Mouse (Mus musculus) mouse embryonic stem cell (cell line): ENCODE data around the gene Cenpv.

ENCODE experiments used
- in situ Hi-C, 2 experiments: fragments of 300-500 bp; cut with MboI; formaldehyde crosslinking; loops; 1 replicate in 1 of 2; 3 replicates in 1 of 2; pipeline ENCODE4 v1.14.3; 2019 to 2020; ENCODE audit warnings: low sequenced_read_pairs in 2 of 2, low pct_unique_long_range_greater_than_20kb in 1 of 2, mixed read lengths in 1 of 2; ENCODE audit not compliant: unreplicated experiment in 1 of 2

The Cenpv gene

DNA sequence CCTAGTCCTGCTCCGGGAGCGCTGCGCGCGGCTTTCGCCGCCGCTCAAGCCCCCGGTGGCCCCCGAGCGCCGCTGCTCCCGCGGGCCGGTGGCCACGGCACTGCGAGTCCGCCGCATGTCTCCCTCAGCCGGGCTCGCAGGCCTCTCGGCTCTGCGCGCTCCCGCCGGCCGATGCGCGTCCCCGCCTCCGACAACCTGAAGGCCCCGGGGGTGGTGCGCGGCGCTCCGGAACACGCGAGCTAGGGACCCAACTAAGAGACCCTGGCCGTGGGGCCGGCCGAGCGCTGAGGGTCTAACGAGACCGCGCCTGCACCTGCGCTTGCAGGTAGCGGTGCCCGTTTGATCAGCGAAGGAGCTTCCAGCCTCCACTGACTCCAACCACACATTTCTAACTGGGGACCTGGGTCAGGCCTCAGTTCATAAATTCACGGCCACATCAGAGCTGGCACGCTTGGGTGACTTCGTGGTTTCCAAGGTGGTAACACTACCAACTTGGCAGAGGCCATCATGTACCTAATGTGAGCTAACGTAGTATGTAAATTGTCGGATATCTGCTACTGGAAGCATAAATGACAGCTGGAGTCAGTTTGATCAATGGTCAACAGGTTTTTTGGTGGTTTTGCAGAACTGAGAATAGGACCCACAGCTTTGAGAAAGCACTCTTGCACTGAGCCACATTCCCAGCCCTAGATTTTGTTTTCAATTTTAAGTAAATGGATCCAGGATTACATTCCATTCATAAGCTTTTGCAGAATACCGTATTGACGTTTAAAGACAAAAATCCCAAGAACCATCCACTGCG is at the start of gene Cenpv:
Cenpv (minus strand) TSS at position 173 of the 802 bp plus-strand sequence.
- in situ Hi-C loops = no loop called here

DNA sequence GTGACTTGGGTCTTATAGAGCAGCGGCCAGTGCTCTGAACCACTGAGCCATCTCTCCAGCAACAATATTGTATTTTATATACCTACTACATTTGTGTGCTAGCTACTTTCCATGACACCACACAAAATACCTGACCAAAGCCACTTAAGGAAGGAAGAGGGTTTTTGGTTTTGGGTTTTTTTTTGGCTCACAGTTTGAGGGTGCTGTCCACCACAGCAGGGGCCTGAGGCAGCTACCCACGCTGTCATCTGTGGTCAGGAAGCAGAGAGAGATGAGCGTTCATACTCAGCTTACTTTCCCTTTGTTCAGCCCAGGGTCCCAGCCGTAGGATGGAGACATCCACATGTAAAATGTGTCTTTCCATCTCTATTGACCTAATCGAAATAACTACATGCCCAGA is 48.0 kb upstream of the Cenpv start:
- in situ Hi-C loops = no loop called here

DNA sequence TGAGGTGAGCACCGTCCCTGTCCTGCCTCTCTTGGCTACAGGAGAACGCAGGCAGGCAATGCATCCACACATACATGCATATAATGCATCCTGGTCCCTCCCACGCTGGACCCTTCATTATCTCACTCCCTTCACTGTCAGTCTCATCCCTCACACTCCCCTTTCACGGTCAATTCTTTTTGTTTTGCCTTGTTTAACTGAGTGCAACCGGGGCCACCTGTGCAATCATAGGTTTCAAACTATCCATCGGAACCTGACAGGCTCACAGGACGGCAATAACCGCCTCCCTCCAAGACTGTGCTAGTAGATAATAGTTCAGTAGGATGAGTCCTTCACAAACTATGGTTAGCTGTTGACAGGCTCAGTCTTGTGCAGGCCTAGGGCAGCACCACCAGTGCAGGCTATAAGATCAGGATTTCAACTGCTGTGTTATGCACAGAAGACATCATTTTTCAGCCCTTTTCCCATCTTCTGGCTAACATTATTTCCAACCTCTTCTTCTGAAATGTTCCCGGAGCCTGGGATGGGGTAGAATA is 45.7 kb upstream of the Cenpv start:
- in situ Hi-C loops = no loop called here

DNA sequence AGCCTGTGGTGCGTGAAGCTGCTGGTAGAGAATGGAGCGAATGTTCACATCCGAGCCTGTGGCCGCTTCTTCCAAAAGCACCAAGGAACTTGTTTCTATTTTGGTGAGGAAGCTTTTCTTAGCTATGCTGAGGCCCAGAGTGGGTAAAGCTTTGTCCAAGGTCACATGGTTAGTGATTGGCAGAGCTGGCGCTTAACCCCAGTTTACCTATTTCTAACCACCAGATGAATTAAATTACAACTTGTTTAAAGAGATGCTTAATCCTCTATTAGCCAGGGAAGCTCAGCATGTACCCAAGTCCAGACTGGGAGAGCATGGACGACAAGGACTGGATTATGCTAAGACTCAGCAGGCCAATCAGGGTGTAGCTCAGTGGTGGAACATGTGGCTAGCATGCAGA is 44.0 kb upstream of the Cenpv start:
- in situ Hi-C loops = no loop called here

DNA sequence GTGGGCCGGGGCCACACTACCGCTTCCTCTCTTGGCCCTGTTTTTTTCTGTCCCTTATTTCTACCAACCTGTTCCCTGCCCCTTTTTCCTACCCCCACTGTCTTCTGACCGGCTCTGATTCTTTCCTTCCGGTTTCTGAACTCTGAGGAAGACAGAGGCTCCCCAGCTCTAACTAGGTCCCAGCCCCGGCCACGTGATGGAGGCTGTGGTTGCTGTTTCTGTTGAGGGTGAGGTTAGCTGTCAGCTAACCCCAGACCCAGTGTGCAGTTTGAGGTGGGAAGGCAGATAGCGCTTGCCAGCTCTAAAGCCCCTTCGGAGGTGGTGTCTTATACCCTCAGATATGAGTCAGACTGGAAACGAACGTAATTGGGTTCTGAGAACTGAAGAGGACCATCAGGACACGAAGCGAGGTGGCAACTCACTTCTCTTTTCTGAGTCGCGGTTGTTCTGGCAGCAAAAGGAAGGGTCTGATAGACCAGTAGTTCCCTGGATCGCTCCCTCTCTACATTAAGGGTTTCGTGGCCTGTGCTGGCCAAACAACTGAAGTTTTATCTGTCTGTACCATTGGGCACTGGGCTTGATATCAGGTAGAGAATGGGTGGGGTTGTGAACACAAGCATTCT is 37.6 kb upstream of the Cenpv start:
- in situ Hi-C loops = no loop called here

DNA sequence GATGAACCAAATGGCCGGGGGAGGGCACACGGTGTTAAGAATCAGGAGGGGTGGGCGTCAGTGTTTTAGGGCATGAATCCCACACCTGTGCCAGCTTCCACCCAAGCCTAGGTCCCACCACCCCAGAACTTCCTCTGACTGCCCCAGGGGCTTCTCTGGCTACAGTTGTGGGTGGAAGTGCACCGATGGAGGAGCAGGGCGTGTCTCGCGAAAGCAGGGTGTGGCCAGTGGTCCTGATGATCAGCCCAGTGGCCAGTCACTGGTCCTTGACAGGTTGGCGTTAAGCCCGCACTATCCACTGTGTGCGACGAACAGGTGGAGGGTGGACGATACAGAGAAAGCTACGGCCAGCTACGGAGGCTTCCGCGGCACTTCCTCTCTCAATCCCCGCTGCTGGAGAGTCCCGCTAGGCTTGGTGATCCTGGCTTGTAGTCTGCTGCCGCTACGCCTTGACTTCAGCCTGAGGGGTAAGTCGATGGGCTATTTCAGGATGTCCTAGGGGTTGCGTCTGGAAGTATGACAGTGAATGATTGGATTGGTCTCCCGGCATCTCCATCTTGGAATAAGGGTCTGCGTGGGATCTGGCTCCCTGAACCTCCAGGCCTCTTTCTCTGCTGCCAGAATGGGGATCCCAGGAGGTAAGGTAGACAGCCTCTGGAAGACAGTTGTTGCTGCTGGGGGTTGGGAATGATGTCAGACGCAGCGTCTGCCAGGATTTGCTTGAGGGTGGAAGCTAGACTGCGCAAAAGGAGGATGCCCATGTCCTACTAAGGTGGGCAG is 36.8 kb upstream of the Cenpv start:
- in situ Hi-C loops = no loop called here

DNA sequence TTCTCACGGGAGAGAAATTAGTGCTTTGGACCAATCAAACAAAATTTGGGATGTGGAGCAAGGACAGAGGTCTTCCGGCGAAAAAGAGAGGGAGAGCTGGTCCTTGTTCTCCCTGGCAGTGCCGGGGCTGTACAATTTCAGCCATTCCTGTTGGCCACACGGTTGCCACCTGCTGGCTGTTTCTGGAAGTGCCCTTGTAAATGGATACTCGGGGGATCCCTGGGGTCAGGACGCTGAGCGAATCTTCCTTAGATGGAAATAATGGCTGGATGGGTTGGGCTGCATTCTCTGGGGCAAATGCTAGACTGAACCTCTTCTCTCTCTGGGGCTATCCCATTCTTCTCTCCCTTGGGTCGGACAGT is 36.2 kb upstream of the Cenpv start:
- in situ Hi-C loops = no loop called here

DNA sequence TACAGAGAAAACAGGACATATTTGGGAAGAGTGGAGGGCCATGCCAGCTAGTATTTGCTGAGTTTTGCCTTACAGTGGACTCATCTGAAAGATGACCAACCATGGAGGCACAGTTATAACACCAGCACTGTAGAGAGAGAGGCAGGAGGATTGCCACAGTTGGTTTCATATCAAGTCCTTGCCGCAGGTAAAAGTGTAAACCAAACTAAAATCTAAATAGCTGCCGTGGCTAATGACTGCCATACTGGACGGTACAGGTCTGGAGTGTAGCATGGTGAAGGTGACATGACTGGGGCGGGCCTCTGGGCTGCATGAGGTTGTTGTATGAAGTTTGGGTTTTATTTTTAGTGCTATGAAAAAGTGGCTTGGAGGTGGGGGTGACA is 35.6 kb upstream of the Cenpv start:
- in situ Hi-C loops = no loop called here

DNA sequence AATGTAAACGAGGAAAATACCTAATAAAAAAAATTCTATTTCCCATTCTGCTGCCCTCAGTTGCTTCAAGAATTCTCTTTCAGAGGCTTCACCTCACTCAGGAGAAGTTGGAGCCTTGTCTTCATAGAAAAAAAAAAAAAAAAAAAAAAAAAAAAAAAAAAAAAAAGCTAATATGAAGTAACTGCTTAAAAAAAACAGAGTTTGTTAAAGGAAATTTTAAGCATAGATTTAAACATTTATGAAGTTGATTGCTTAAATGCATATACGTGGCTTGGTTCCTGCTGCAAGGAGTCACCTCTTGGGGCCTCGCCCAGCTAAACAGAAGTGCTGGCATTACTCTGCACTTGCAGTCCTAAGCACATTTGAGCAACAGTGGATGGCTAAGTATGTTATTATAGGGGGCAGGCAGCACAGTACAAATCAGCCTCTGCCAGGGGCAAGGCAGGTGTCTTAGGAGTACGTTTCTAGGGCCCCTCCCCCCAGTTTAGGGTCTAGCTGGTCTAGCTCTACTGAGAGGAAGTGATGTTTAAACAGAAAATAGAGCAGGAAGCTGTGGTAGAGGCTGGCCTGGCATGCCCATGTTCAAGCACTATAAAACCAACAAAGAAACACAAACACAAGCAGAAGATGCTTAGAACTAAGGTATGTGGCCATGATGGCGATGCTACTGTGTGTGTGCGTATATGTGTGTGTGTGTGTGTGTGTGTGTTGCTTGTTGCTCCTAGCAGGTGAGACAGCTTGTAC is 35.1 kb upstream of the Cenpv start, which contains the start of gene Trpv2:
Trpv2 (plus strand) TSS at position 528 of the 744 bp plus-strand sequence.
- in situ Hi-C loops = no loop called here

DNA sequence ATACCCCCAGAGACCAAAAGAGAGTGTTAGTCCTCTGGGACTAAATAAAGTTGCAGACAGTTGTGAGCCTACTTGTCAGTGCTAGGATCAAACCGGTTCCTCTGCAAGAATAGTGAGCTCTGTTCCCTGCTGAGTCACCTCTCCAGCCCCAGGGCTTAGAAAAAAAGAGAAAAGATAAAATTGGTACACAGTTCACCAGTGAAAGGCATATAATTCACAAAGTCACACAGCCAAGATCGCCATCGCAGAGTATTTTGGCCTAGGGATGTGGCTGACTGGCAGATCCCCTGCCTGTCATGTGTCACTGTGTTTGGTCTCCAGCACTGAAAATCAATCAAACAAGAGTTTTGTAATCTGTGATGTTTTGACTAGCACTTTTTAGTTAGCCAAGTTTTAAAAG is 29.2 kb upstream of the Cenpv start:
- in situ Hi-C loops = no loop called here

DNA sequence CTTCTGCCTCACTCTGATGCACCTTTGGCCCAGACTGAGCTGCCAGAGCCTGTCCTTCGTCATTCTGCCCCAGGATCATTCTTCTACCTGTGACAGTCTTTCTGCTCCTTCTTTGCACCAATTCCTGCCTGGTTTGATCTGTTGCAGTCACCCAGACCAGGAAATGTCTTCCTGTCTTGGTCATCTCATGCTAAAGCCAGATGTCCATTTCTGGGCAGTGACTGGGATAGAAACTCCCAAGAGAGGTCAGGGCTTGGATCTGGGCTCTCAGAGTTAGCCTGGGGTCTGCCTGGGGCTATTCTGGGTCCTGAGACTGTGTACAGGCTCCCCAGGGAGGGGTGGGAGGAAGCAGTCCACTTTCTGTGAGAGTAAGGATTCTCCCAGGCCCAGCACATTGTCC is 27.1 kb upstream of the Cenpv start:
- in situ Hi-C loops = no loop called here

DNA sequence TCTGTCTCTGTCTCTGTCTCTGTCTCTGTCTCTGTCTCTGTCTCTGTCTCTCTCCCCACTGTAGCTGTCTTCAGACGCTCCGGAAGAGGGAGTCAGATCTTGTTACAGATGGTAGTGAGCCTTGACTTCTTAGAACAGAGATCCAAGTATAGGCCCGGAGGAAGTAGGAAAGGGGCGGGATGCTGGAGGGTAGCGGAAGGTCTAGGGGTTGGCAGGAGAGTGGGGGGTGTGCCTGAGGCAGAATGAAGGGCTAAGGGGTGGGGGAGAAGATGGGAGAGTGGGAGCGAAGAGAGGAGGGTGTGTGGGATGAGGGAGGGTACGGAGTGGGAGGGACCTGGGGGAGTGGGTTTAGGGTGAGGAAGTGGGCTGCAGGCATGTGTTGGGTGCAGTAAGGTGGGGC is 26.7 kb upstream of the Cenpv start:
- in situ Hi-C loops = no loop called here

DNA sequence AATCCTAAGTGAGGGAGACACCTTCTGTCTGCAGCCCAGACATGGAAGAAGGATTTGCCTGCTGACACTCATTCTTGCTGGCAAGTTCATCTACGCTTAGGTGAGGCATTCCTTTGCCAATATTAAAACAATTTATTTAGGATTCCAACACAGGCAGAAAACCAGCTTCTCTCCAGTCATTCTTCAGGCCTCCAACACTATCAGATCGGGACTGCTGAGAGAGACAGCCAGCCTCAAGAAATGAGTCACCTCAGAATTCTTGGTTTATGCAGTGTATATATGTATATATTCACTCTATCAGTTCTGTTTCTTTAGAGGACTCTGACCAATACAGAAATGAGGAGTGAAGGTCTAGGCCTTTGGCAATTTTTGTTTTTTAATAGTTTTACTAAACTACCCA is 24.5 kb upstream of the Cenpv start:
- in situ Hi-C loops = no loop called here

DNA sequence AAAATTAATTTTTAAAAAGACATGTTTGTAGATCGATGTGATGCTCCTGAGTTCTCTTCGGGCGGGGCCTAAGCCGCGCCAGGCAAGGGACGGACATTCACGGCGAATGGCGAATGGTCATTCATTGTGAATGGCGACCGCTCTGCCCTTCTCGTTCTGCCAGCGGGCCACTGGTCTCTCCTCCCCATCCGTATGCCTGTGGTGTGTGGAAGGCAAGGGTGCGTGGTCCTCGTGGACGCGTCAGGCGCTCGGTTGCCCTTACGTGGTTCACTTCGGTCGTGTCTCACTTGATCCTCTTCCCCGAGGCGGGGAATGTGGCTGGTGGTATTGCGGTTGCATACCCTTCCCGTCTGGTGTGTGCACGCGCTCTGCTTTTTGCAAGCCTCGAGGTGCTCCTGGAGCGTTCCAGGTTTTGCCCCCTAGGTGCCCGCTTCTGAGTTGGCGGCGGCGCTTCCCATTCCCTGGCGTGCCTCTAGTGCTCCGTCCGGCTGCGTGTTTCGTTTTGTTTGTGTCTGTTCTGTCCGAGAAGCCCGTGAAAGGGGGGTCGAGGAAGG is 21.5 kb upstream of the Cenpv start:
- in situ Hi-C loops = no loop called here

DNA sequence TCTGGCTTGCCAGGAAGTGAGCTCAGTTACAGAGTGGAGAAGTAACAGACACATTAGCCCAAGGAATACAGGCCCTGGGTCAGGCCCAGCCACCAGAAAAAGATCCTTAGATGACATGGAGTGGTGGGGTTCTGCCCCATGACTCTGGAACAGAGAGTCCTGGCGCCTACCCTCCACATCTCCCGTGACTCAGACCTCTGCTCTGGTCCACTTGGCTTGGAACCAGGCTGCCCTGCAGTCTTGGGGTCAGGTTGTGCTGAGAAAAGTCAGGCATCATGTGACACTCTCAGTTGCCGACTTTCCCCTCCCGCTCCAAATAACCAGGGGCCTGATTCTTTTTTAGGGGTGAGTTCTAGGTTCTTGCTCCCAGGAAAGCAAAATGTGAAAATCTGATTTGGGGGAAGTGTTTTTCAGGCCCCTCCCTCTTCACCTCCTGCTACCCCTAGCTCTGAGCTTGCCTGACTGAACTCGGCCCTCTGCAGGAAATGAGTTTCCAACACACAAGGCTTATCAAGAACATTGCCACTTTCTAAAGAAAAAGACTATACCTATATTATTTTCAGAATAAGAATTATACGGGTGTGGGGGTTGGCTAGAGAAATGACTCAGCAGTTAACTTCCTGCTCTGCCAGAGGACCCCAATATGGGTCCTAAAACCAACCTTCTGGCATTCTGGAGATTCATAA is 20.0 kb upstream of the Cenpv start:
- in situ Hi-C loops = no loop called here

DNA sequence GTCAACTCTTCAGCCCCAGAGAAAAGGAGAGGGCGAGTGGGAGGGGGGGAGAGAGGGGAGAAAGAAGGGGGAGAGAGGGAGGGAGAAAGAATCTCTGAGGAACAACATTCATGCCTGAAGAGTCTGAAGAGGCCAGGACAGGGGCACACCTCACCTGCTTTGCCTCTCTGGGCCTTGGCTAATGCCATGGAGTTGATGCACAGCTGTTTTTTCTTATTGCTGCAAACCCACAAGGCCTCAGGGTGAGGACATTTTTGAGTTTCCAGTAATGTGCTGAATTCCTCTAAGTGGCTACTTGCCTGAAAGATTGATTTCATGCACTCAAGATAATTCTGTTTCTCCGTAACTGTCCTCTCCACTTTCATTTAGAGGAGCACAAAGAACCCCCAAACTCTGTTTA is 19.1 kb upstream of the Cenpv start:
- in situ Hi-C loops = no loop called here

DNA sequence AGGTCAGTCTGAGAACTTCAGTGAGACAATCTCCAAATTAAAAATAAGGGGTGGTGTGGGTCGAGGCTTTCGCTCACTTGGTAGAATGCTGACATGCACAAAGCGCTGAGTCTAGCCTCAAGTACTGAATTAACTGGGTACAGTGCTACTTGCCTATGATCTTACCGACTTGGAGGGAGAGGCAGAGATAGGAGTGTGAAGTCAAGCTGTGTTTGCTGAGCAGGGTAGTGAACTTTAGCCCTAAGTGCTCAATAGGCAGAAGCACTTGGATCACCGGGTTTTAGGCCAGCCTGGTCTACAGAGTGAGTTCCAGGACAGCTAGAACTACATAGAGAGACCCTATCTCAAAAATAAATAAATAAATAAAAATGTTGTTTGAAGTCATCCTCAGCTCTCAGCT is 18.1 kb upstream of the Cenpv start:
- in situ Hi-C loops = no loop called here

DNA sequence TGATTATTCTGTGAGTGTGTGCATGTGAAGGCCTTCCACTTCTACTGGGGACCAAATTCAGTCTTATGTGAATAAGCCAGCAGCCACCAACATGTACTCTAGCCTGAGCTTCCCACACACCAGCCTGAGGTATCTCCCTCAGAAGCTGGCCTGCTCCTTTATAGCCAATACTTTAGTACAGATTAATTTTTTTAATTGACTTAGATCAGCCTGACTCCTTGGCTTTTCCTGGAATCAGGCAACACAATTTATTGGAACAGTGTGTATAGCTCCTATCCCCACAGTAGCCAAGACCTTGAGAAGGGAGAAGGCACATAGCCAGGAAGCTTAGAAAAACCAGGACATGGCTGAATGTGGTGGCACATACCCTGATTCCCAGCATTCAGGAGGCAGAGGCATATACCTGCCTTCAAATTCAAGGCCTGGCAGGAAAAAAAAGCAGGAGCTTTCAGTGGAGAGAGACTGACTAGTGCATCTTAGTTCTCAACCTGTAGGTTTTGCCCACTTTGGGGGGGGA is 16.9 kb upstream of the Cenpv start:
- in situ Hi-C loops = no loop called here
